Mouse (Mus musculus) heart, adult 8-10 months (tissue): ENCODE data around the gene Ddx25. TPM values are rescaled to one million over a fixed set of nuclear protein-coding genes. Genes with fewer than 3 reads are reported as not detected.
A peak's percentile ranks its signal among the peaks of the same experiment; 100 is the strongest.

Source experiments
- DNase-seq: peaks from one replicate; pipeline ENCODE4 v3.0.0; 2022; ENCODE audit warnings: low spot score
- total RNA-seq, 4 experiments: library from RNA; stranded (reverse); gene quantifications; 2 replicates each; pipeline ENCODE4 v1.2.4; 2022

Gene Ddx25
- under 1 TPM in 1 of 4 experiments, not detected in 3; 0.03 TPM for total RNA-seq

DNA sequence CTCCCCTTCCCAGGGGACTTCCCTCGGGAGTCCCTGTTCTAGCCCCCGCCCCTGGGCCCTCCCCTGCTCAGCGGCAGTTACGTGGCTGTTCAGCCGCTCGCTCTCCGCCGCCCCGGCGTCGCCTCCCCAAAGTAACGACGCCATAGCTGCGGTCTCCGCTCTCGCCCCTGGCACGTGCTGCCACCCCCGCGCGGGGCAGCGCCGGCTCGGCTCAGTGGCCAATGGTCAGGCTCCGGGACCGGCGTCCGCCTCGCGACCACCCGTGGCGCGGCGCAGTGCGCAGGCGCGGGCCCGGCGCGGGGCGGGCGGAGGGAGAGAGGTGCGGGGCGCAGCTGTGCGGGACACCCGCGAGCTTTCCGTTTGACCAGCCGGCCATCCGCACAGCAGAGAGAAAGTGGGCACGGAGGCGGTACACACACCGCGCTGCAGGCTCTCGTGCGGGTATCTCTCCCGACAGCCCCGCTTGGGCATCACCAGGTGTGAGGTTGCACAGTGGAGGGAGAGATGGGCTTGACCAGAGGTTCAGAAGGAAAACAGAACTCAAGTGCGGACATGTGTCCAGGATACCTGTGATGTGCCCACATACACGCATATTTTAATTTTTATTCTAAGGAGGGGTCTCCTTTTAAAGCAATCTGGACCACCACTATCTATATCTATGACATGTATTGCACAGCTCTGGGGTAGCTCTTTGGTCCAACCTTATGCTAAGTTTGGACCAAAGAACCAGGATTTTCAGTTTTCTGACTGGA lies at the start of gene Ddx25, which contains the start of gene Pus3:
TSS of gene Ddx25 (minus strand) at position 272 of the 752 bp plus-strand sequence.
TSS of gene Pus3 (plus strand) at position 339 of the 752 bp plus-strand sequence.
- DNase-seq, result no peak

DNA sequence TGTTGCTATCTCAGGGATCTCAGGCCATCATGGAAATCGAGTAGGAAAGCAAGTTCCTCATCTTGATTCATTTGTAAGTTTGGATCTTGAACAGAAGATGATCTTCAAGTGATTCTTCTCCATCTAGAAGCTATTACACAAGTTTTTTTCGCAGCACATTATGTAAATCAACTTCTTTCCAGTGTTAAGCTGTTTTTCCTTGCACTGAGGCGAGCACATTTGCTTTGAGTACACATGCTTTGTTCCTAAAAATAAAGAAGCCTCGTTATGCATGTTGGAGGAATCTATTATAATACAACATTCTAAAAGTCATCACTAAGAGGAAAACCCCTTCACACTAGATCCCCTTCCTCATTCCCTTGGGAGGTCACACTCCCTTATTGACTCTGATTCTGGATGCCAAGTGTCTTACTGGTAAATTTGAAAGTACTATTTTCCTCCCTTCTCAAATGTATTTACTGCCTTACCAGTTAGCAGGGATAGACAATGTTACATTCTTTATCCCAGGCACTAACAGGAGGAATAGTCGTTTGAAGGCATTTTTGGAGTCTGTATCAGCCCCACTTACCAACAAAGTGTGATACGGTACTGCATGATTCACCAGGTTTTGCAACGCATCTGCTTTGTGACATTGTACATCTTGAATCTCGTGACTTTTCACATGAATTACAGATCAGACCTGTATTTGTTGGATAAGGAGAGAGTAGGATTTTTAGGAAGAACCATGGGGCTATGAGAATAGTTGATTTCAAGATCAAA lies 49.5 kb upstream of the Ddx25 start:
- no peak for DNase-seq

DNA sequence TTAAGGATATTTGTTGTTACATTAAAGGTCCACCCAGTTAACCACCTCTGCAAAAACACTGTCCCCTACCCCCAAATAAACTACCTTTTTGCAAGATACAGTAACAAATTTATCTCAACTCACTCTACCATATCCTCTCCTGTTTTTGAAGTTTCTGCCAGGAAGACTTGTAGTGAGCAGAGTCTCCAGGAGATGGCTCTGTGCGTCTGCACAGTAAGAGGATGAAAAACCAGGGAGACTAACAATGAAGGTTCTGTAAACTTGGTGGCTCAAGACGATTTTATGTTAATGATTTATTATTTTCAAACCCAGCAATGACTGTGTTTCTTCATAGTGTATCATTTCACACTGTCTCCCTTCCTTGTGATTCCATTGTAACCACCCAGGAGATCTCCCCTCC lies 34.6 kb upstream of the Ddx25 start:
- no peak for DNase-seq

DNA sequence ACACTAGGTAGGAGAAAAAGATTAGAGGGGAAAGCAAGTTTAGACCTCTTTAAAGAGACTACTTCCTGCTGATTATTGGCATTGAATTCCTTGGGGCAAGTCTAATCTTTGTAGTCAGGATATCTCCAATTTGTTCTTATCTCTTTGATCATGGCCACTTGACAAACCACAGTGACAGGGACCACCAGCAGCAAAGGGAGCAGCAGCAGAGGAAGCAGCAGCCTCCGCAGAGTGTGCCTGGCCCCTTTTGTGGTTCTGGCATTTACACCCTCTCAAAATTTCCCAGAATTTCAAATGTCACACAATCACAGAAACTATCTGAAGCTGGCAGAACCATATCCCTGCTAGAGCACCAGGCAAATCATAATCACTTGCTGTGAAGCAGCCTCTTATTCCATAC lies 29.3 kb upstream of the Ddx25 start:
- no peak for DNase-seq

DNA sequence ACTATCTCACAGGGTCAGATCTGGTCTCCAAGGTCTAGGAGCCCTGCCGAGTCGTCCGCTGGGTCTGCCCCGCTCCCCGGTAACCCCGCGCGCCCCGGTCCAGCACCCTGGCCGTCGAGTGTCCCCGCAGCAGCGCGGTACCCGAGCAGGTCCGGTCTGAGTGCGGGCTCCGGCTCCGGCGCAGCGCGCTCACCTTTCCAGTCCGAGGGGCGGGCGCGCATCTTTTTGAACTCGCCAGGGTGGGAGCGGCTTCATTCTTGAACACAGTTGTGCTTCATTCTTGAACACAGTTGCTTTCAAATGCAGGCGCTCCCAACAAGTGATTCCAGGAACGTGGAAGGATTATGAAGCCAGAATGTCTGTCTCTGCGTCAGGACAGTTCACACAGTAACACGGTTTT lies 16.1 kb upstream of the Ddx25 start:
- DNase-seq, result no peak

DNA sequence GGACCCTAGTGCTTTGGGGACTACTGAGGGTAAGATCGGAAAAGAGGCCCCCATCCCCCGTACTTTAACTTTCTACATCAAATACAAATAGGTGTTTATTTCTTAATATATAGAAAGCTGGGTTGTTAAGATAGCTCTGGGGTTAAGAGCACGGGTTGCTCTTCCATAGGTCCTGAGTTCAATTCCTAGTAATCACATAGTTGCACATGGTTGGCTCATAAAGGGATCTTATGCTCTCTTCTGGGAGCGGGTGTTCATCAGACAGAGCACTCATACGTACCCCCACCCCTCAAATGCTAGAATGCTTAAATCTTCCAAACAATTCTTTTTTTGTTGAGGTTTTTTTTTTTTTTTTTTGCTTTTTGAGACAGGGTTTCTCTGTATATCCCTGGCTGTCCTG lies 12.3 kb upstream of the Ddx25 start:
- no peak for DNase-seq

DNA sequence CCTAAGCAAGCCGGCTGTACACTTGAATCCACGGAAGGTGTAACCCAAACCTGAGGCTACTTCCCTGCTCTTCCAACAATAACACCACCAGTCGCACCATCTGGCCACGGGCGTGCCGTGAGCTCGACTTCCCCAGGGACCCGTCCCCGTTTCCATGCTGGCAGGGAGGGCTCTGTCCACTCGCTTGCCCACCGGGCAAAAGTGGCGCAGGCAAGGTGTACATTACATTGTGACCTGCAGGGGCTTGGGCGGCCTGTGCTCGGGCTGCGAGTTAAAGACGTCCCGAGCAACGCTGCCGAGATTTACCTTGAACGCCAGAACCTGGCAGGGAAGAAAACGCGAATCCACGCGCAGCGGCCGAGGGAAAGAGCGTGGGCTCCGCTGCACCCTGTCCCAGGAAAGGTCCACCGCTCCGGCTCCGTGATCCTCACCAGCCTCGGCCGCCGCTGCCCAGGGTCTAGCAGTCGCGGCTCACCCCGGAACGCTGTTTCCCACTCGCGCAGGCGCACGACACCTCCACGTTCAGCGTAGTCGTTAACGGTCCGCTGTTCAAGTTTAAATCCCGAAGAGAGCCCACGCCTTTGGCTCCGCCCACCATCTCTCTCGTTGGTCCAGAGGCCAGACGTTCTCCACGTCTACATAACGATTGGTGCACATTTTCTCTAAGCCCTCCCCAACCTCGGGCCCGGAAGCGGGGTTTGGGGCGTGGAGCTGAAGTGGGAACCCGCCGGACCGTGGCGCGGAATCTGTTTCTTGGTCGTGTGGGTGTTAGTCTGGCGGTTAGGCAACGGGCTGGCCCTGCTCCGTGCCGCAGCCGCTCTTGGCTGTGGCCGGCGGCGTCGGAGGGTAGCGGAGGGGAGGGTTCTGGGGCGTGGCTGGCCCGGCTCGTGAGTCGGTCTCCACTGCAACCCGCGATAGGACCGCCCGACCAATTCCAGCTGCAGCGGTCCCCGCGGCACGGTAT lies 11.5 kb upstream of the Ddx25 start, which contains the start of the genes Pate2 and Hyls1:
TSS of gene Pate2 (plus strand) at position 714 of the 964 bp plus-strand sequence.
TSS of gene Hyls1 (minus strand) at position 828 of the 964 bp plus-strand sequence.
- peak; percentile 94 for DNase-seq

DNA sequence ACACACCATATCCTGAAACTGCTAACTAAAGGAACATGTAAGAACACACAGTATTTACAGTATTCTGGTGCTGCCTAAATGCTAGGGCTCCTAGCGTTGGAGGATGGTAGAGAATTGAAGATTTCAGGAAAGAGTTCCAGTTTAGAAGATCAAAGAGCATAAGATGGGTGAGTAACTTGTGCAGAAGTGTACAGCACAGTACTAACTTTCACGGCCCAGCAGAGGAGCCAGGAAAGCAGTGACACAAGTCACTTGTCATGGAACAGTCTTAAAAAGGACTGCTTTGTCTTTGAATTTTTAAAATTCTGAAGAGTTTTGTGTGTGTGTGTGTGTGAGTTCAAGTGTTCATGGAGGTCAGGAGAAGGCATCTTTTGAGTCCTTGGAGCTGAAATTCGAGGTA lies 9.7 kb upstream of the Ddx25 start:
- no peak for DNase-seq

DNA sequence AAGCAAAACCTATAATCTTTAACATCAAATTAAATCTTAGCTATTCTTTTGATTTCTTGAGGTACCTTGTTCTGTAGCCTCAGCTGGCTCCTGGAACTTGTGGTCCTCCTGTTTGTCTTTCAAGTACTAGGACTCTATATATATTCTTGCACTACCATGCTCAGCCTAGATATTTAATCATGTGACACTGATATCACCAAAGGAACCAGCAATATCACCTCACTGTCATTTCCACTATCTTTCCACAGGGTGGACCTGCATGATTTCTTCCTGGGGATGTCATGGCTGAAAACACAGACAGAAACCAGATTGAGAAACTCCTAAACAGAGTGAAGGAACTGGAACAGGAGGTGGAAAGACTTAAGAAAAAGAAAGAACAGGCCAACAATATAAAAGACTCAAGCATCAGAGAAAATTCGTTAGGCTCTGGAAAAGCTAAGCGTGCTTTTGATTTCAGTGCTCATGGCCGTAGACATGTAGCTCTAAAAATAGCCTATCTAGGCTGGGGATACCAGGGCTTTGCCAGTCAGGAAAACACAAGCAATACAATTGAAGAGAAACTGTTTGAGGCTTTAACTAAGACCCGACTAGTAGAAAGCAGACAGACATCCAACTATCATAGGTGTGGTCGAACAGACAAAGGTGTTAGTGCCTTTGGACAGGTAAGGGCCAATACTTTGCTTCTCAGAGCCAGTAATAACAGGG lies 6.4 kb upstream of the Ddx25 start:
- no peak for DNase-seq

DNA sequence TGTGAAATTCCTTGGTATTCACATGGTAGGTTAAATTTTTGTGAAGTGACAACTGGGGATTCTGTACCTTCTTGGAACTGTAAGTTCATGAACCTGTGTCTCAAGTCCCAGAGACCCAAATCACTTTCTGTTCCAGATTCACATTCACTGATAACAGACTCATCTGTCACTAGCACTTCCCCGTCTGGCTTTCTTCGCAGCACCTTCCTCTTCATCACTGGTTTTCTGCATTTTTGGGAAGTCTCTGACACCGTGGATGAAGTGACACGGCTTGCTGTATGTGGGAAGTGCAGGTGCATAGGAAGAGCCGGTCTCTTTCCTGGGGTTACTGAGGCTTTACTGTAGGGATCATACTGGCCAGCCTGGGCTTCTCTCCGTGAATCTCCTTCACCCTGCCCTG lies 3.3 kb upstream of the Ddx25 start:
- DNase-seq, result no peak

DNA sequence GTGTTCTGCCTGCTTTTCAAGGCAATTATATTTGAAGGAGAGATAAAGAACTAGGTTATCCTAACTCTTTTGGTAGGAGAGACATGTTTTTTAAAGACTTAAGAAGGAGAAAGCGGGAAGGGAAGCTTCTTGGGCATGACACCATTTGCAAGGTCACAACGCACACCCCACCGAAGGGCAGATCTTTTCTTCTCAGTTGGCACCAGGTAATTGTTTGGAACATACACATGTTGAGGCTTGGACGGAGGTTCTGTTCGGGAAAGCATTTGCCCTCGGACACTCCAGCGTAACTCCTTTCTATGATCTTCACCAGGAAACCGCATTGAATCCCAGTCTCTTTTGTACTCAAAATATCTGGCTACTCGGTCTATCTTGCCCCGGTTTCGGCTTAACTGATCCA lies 2.7 kb upstream of the Ddx25 start:
- DNase-seq, result no peak

DNA sequence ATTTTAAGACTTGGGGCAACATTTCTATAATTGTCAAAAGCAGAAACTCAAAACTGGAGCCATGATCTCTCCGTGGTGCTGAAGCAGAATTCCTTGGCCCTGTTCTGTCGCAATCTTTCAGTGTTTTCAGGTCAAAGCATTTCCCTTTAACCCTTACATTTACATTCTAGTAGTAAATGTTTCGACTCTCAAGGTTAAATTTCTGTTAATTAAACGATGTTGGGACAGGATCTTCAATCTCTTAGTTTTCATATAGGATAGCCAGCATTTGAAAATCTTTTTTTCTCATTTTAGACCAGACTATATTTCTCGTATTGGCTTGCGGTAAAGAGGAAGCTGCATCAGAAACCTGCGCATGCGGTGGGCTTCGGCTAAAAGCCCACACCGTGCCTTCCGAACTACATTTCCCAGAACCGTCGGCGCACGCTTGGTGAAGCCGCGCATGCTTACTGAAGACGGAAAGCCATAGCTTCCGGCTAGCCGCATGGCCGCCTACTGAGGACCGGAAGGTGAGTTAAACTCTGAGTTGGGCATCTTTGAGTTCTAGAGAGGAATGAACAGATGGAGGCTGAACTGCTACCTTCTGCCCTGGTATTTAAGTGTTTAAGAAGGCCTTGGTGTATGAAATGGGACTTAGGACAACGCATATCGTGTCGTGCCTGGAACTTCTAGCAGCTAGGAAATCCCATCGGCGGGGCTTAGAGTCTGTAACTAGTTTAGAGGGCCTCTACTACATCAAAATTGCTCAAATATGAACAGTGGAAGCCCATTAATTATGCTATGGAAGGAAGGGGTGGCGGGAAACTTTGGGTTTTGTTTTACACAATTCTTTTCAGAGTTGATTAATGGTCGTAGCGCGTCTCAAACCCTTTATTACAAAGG lies 922 bp upstream of the Ddx25 start:
- DNase-seq, result peak; percentile 75

DNA sequence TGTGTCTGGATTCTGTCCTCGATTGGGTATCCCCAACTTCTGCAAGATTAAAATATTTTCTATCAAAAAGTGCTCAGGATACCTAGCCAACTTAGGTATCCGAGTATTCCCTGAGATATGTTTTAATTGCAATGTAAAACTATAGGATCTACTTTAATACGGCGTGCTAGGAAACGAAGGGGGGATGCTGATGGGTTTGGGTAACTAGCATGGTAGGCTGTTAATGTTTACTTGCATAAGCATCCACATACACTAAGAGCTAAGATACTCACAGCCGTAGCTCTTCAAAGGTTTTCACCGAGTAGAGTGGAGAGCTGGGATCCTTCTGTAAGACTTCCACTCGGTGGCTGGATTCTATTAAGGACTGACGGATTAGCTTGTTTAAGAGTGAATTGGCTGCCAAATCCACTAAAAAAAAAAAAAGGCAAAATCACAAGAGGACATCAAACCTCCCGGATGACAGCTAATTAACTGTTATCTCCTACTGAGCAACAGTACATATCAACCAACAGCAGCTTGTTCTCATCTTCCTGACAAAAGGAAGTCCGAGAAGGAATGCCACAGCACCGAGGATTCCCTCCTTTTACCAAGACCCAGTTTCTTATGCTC lies 1.7 kb downstream of the Ddx25 start:
- DNase-seq, result no peak

DNA sequence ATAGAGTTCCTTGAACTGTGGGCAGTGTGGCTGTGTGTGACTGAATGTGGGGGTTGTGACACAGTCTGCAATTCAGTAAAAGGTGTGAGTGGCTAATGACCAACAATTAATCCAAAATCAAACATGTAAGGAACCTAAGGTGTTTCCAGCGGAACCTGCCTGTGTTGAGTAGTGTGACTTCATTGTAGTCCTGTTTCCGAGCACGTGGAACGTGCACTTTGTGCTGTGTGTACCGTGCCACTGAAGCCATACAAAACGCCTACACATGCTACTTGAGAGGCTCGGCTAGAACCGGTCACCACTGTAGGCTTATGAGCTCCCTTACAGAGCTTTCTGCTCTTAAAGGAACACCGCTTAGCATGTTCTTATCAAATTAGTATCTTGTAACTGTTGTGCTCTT lies 9.9 kb downstream of the Ddx25 start:
- DNase-seq, result no peak

DNA sequence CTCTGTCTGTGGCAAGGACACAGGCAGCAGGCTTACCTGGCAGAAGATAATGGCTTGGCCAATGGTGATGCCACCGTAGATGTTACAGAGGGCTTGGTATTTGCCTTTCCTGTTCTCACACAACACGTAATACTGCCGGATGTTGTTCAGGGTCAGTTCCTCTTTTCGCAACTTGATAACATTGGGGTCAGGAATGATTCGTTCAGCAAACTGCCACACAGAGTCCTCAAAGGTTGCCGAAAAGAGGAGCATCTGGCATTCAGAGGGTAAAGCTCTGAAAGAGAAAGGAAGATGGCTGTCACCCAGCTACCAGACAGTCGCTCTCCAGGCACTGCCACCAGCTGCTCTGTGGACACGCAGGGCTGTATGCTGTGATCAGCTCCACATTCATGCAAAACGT lies 11.6 kb downstream of the Ddx25 start:
- DNase-seq, result no peak

DNA sequence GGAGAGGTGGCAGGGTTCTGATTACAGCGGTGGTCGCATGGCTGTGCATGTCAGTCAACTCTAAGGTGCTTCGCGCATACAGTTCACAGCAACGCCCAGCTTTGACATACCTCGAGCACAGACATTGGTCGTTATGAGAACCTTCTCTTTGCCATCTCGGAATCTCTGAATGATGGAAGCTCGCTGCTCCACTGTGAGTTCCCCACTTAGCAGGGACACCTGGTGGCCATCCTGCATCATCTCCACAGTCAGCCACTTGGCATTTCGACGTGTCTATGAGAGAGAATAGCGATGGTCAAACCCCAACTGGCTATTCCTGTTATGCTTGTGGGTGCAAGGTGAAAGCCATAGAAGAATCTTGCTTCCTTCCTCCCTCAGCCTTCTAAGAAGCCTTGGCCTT lies 12.6 kb downstream of the Ddx25 start:
- no peak for DNase-seq

DNA sequence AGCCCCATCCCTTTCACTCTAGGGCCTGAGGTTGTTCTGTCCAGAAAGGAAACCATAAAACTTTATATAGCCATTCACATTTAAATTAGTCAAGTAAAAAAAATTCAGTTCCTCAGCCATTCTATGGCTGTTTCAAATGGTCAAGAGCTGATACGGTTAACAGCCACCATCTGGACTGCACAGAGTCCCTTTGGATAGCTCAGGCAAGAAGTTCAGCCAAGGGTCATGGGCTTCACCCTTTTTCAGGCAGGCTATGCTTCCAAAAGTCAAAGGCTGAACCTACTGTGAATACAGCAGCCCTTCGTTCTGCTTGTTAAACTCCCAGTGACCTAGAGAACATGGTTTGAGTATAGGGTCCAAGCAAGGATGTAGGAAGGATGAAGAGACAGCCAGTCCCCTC lies 13.7 kb downstream of the Ddx25 start:
- no peak for DNase-seq

DNA sequence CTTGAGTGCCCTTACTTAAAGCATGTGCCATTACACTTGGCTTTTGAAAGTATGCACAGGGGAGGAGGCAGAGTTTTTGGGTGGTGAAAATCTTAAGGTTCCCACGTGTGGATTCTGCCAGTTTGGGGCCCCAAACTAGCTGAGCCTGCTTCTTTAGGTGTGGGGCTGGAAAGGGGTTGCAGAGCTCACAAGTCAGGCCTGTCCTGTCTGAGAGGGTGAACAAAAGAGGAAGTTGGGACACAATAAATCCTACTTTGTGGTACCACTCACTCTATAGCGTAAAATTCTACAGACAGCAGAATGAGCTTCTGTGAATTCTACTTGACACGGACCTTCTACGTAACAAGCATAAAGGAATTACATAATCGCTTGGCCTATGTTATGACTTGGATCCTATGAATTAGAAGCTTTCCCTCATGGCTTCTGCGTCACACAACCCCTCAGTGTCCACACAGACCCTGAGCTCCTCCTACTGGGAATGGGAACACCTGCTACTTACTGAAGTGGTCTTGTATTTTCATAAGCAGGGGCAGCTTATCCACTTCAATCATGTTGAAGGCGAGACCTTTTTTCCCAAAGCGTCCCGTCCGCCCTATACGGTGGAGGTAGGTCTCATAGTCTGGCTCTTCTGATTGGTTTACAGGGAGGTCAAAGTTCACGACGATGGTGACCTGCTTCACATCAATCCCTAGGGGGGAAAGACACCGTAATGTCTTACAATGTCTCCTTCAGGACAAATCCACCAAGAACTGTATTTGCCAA lies 15.0 kb downstream of the Ddx25 start:
- no peak for DNase-seq

DNA sequence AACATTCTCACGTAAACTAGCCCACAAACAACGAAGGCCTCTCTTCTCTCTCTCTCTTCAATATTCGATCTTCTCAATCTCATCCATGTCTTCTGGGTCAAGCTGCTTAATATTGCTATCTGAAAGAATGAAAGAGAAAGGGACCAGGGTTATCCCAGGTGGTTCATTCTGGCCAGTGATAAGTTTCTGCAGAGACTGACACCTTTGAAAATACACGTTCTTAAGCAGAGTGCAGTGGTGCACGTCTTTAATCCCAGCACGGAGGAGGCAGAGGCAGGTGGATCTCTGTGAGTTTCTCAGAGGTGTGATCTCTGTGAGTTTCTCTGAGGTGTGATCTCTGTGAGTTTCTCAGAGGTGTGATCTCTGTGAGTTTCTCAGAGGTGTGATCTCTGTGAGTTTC lies 16.4 kb downstream of the Ddx25 start:
- no peak for DNase-seq
